Mouse (Mus musculus): ENCODE measurements around the gene Rab20. TPM values are rescaled to one million over a fixed set of nuclear protein-coding genes. Genes with fewer than 3 reads are reported as not detected.

Gene Rab20
- total and polyA plus RNA-seq, 2 experiments: 15.9 to 21.2 TPM

- Histone ChIP-seq H3K4me1 (ENCODE audit: control insufficient read depth, insufficient read depth, low read length) (no peaks in the 10 kb centered on the region), H3K9ac (ENCODE audit: low read depth, low read length) (no peak overlapping the region), H3K27ac (replicated peaks; ENCODE audit: insufficient read depth, low read depth, low read length) (no peak overlapping the region), H3K4me3 (ENCODE audit: insufficient read depth, low read depth, low read length) (no peak overlapping the region), H3K79me2 (ENCODE audit: control insufficient read depth, insufficient read depth, low read length) (no peaks in the 10 kb centered on the region), H3K36me3 (ENCODE audit: control insufficient read depth, insufficient read depth, low read length) (no peaks in the 10 kb centered on the region), H3K27me3 (ENCODE audit: control insufficient read depth, insufficient read depth, low read length) (no peaks in the 10 kb centered on the region)
- no peak for TF ChIP-seq POLR2A (IDR thresholded peaks at IDR 0.05; ENCODE audit: extremely low read depth, insufficient read depth, low read length)
- no peak for TF ChIP-seq CTCF (IDR thresholded peaks at IDR 0.05; ENCODE audit: low read depth, low read length)
- no peak for DNase-seq (ENCODE audit: extremely low read depth, low read depth, low spot score)
- WGBS: 99% methylated on average over 6 of the region's 6 CpGs
These were observed 37.2 kb downstream of the Rab20 start for GRCm38 (mm10) chr8:11441291-11441690.

GRCm38 (mm10) chr8:11437862-11438261 lies 40.6 kb downstream of the Rab20 start:
- Histone ChIP-seq H3K9ac (ENCODE audit: low read depth, low read length) (no peak overlapping the region), H3K79me2 (ENCODE audit: control insufficient read depth, insufficient read depth, low read length) (no peaks in the 10 kb centered on the region), H3K36me3 (ENCODE audit: control insufficient read depth, insufficient read depth, low read length) (no peaks in the 10 kb centered on the region), H3K27ac (replicated peaks; ENCODE audit: insufficient read depth, low read depth, low read length) (no peak overlapping the region), H3K4me3 (ENCODE audit: insufficient read depth, low read depth, low read length) (no peak overlapping the region), H3K27me3 (ENCODE audit: control insufficient read depth, insufficient read depth, low read length) (no peaks in the 10 kb centered on the region), H3K4me1 (ENCODE audit: control insufficient read depth, insufficient read depth, low read length) (no peaks in the 10 kb centered on the region)
- TF ChIP-seq POLR2A (IDR thresholded peaks at IDR 0.05; ENCODE audit: extremely low read depth, insufficient read depth, low read length) (no peak), CTCF (IDR thresholded peaks at IDR 0.05; ENCODE audit: low read depth, low read length) (no peak)
- no peak for DNase-seq (ENCODE audit: extremely low read depth, low read depth, low spot score)
- WGBS: 82% methylated on average over 12 of the region's 12 CpGs

GRCm38 (mm10) chr8:11430688-11431087 lies 47.8 kb downstream of the Rab20 start:
- no peak overlapping the region for H3K9ac ChIP-seq (ENCODE audit: low read depth, low read length)
- no peaks in the 10 kb centered on the region for H3K27me3 ChIP-seq (ENCODE audit: control insufficient read depth, insufficient read depth, low read length)
- no peak overlapping the region for H3K27ac ChIP-seq (replicated peaks; ENCODE audit: insufficient read depth, low read depth, low read length)
- no peaks in the 10 kb centered on the region for H3K4me1 ChIP-seq (ENCODE audit: control insufficient read depth, insufficient read depth, low read length)
- H3K36me3 ChIP-seq (ENCODE audit: control insufficient read depth, insufficient read depth, low read length): no peaks in the 10 kb centered on the region
- 85% methylated on average over 5 of the region's 5 CpGs for WGBS
- no peak overlapping the region for H3K4me3 ChIP-seq (ENCODE audit: insufficient read depth, low read depth, low read length)
- no peaks in the 10 kb centered on the region for H3K79me2 ChIP-seq (ENCODE audit: control insufficient read depth, insufficient read depth, low read length)
- TF ChIP-seq POLR2A (IDR thresholded peaks at IDR 0.05; ENCODE audit: extremely low read depth, insufficient read depth, low read length): no peak
- TF ChIP-seq CTCF (IDR thresholded peaks at IDR 0.05; ENCODE audit: low read depth, low read length): peak; percentile 85
- DNase-seq (ENCODE audit: extremely low read depth, low read depth, low spot score): peak; percentile 20

- no peaks in the 10 kb centered on the region for H3K4me1 ChIP-seq (ENCODE audit: control insufficient read depth, insufficient read depth, low read length)
- DNase-seq (ENCODE audit: extremely low read depth, low read depth, low spot score): peak; percentile 12
- TF ChIP-seq CTCF (IDR thresholded peaks at IDR 0.05; ENCODE audit: low read depth, low read length) (0 out of 2 replicates have a peak, but pooled peaks have one; percentile 15), POLR2A (IDR thresholded peaks at IDR 0.05; ENCODE audit: extremely low read depth, insufficient read depth, low read length) (no peak)
- H3K4me3 ChIP-seq (ENCODE audit: insufficient read depth, low read depth, low read length): no peak overlapping the region
- H3K9ac ChIP-seq (ENCODE audit: low read depth, low read length): no peak overlapping the region
- WGBS: 69% methylated on average over 7 of the region's 7 CpGs
- no peaks in the 10 kb centered on the region for H3K27me3 ChIP-seq (ENCODE audit: control insufficient read depth, insufficient read depth, low read length)
- H3K79me2 ChIP-seq (ENCODE audit: control insufficient read depth, insufficient read depth, low read length): no peaks in the 10 kb centered on the region
- no peak overlapping the region for H3K27ac ChIP-seq (replicated peaks; ENCODE audit: insufficient read depth, low read depth, low read length)
- H3K36me3 ChIP-seq (ENCODE audit: control insufficient read depth, insufficient read depth, low read length): no peaks in the 10 kb centered on the region
These were observed 55.4 kb downstream of the Rab20 start for GRCm38 (mm10) chr8:11423091-11423490.

- no peak for TF ChIP-seq CTCF (IDR thresholded peaks at IDR 0.05; ENCODE audit: low read depth, low read length)
- TF ChIP-seq POLR2A (IDR thresholded peaks at IDR 0.05; ENCODE audit: extremely low read depth, insufficient read depth, low read length): no peak
- H3K27ac ChIP-seq (replicated peaks; ENCODE audit: insufficient read depth, low read depth, low read length): no peak overlapping the region
- no peaks in the 10 kb centered on the region for H3K79me2 ChIP-seq (ENCODE audit: control insufficient read depth, insufficient read depth, low read length)
- no peak overlapping the region for H3K9ac ChIP-seq (ENCODE audit: low read depth, low read length)
- no peak overlapping the region for H3K4me3 ChIP-seq (ENCODE audit: insufficient read depth, low read depth, low read length)
- WGBS: 84% methylated on average over 6 of the region's 6 CpGs
- no peak for DNase-seq (ENCODE audit: extremely low read depth, low read depth, low spot score)
- H3K27me3 ChIP-seq (ENCODE audit: control insufficient read depth, insufficient read depth, low read length): no peaks in the 10 kb centered on the region
- no peaks in the 10 kb centered on the region for H3K36me3 ChIP-seq (ENCODE audit: control insufficient read depth, insufficient read depth, low read length)
- H3K4me1 ChIP-seq (ENCODE audit: control insufficient read depth, insufficient read depth, low read length): no peaks in the 10 kb centered on the region
These were observed 56.5 kb downstream of the Rab20 start for GRCm38 (mm10) chr8:11421968-11422367.

GRCm38 (mm10) chr8:11421105-11421504 lies 57.4 kb downstream of the Rab20 start:
- peak; percentile 17 for DNase-seq (ENCODE audit: extremely low read depth, low read depth, low spot score)
- 69% methylated on average over 14 of the region's 14 CpGs for WGBS
- H3K4me1 ChIP-seq (ENCODE audit: control insufficient read depth, insufficient read depth, low read length): no peaks in the 10 kb centered on the region
- no peak overlapping the region for H3K4me3 ChIP-seq (ENCODE audit: insufficient read depth, low read depth, low read length)
- H3K27ac ChIP-seq (replicated peaks; ENCODE audit: insufficient read depth, low read depth, low read length): no peak overlapping the region
- H3K9ac ChIP-seq (ENCODE audit: low read depth, low read length): no peak overlapping the region
- H3K36me3 ChIP-seq (ENCODE audit: control insufficient read depth, insufficient read depth, low read length): no peaks in the 10 kb centered on the region
- no peaks in the 10 kb centered on the region for H3K79me2 ChIP-seq (ENCODE audit: control insufficient read depth, insufficient read depth, low read length)
- no peak for TF ChIP-seq POLR2A (IDR thresholded peaks at IDR 0.05; ENCODE audit: extremely low read depth, insufficient read depth, low read length)
- peak; percentile 82 for TF ChIP-seq CTCF (IDR thresholded peaks at IDR 0.05; ENCODE audit: low read depth, low read length)
- H3K27me3 ChIP-seq (ENCODE audit: control insufficient read depth, insufficient read depth, low read length): no peaks in the 10 kb centered on the region

Data from liver, adult 2 months (tissue).